Mouse (Mus musculus) MEL (cell line): ENCODE results near the gene Ppp1r3e. TPM values are rescaled to one million over a fixed set of nuclear protein-coding genes. Genes with fewer than 3 reads are reported as not detected.

Experiments used
- DNase-seq: peaks from one replicate; pipeline ENCODE4 v3.0.0; 2011; ENCODE audit warnings: low read depth, low spot score
- H3K27ac ChIP-seq: 2 replicates; pipeline ENCODE4 v1.5.1; 2012; ENCODE audit warnings: low read depth, mild to moderate bottlenecking, control low read depth, low read length, moderate library complexity; ENCODE audit not compliant: control insufficient read depth
- H3K27me3 ChIP-seq, 2 experiments: fragments of 150-350 bp in 1 of 2; sonication (generic) in 1 of 2; 2 replicates each; pipeline ENCODE4 v1.6.1; 2012; ENCODE audit warnings: low read length in 2 of 2, mild to moderate bottlenecking in 2 of 2, improper control_type of control experiment in 1 of 2, moderate library complexity in 1 of 2; ENCODE audit not compliant: insufficient read depth in 2 of 2, control insufficient read depth in 1 of 2
- H3K36me3 ChIP-seq, 2 experiments: 2 replicates each; pipeline ENCODE4 v1.6.1; 2012 to 2014; ENCODE audit warnings: low read length in 2 of 2, improper control_type of control experiment in 1 of 2, inconsistent platforms in 1 of 2, mild to moderate bottlenecking in 1 of 2; ENCODE audit not compliant: insufficient read depth in 2 of 2, control insufficient read depth in 1 of 2
- H3K4me1 ChIP-seq, 2 experiments: fragments of 150-350 bp in 1 of 2; sonication (generic) in 1 of 2; 2 replicates each; pipeline ENCODE4 v1.6.1; 2012; ENCODE audit warnings: low read length in 2 of 2, improper control_type of control experiment in 1 of 2, mild to moderate bottlenecking in 1 of 2; ENCODE audit not compliant: insufficient read depth in 2 of 2, control insufficient read depth in 1 of 2
- H3K4me3 ChIP-seq, 2 experiments: fragments of 150-350 bp in 1 of 2; sonication (generic) in 1 of 2; 2 replicates each; pipeline ENCODE4 v1.5.1; 2012; ENCODE audit warnings: low read depth in 2 of 2, low read length in 2 of 2, mild to moderate bottlenecking in 2 of 2, moderate library complexity in 2 of 2, control low read depth in 1 of 2, improper control_type of control experiment in 1 of 2; ENCODE audit not compliant: control insufficient read depth in 1 of 2, insufficient read depth in 1 of 2
- H3K79me2 ChIP-seq: 2 replicates; pipeline ENCODE4 v1.6.1; 2012; ENCODE audit warnings: mild to moderate bottlenecking, low read length, moderate library complexity; ENCODE audit not compliant: control insufficient read depth, poor library complexity, insufficient read depth
- H3K9ac ChIP-seq: 2 replicates; pipeline ENCODE4 v1.6.1; 2012; ENCODE audit warnings: low read depth, mild to moderate bottlenecking, control low read depth, low read length, moderate library complexity; ENCODE audit not compliant: control insufficient read depth, poor library complexity, severe bottlenecking
- H3K9me3 ChIP-seq: fragments of 150-350 bp; sonication (generic); replicated peaks from 2 replicates; pipeline ENCODE4 v1.6.1; 2012; ENCODE audit warnings: mild to moderate bottlenecking, low read length, improper control_type of control experiment, moderate library complexity; ENCODE audit not compliant: insufficient read depth
- BHLHE40 ChIP-seq: IDR thresholded peaks from 2 replicates; pipeline ENCODE4 v1.6.1; 2012; ENCODE audit warnings: low read depth, mild to moderate bottlenecking, inconsistent platforms, low read length, improper control_type of control experiment, borderline replicate concordance
- CHD1 ChIP-seq: IDR thresholded peaks from 2 replicates; pipeline ENCODE4 v1.6.1; 2012; ENCODE audit warnings: low read depth, mild to moderate bottlenecking, inconsistent platforms, low read length, improper control_type of control experiment
- E2F4 ChIP-seq: IDR thresholded peaks from 2 replicates; pipeline ENCODE4 v1.6.1; 2011; ENCODE audit warnings: low read depth, low read length, improper control_type of control experiment, borderline replicate concordance
- ELF1 ChIP-seq: IDR thresholded peaks from 2 replicates; pipeline ENCODE4 v1.6.1; 2014; ENCODE audit warnings: low read depth, mild to moderate bottlenecking, inconsistent platforms, low read length, improper control_type of control experiment, moderate library complexity
- EP300 ChIP-seq, 2 experiments: IDR thresholded peaks; 2 replicates each; pipeline ENCODE4 v1.6.1; 2011; ENCODE audit warnings: improper control_type of control experiment in 2 of 2, low read length in 2 of 2, low read depth in 1 of 2, mild to moderate bottlenecking in 1 of 2
- ETS1 ChIP-seq: IDR thresholded peaks from 2 replicates; pipeline ENCODE4 v1.6.1; 2012; ENCODE audit warnings: low read depth, mild to moderate bottlenecking, inconsistent platforms, low read length, improper control_type of control experiment, moderate library complexity
- GATA1 ChIP-seq: IDR thresholded peaks from 2 replicates; pipeline ENCODE4 v1.6.1; 2011; ENCODE audit warnings: low read depth, low read length, improper control_type of control experiment
- HCFC1 ChIP-seq: IDR thresholded peaks from 2 replicates; pipeline ENCODE4 v1.6.1; 2012; ENCODE audit warnings: low read depth, mild to moderate bottlenecking, inconsistent platforms, low read length, improper control_type of control experiment, moderate library complexity
- JUND ChIP-seq: IDR thresholded peaks from 2 replicates; pipeline ENCODE4 v1.6.1; 2011; ENCODE audit warnings: low read depth, mild to moderate bottlenecking, improper control_type of control experiment, low read length
- KAT2A ChIP-seq: conservative IDR thresholded peaks from 2 replicates; pipeline ENCODE4 v1.6.1; 2012; ENCODE audit warnings: low read depth, low read length, improper control_type of control experiment, inconsistent platforms
- MAFK ChIP-seq: IDR thresholded peaks from 2 replicates; pipeline ENCODE4 v1.6.1; 2011; ENCODE audit warnings: low read depth, mild to moderate bottlenecking, low read length, improper control_type of control experiment, borderline replicate concordance
- MAX ChIP-seq: IDR thresholded peaks from 2 replicates; pipeline ENCODE4 v1.6.1; 2011; ENCODE audit warnings: low read length, improper control_type of control experiment
- MXI1 ChIP-seq: IDR thresholded peaks from 2 replicates; pipeline ENCODE4 v1.6.1; 2011; ENCODE audit warnings: mild to moderate bottlenecking, low read depth, low read length, improper control_type of control experiment
- MYB ChIP-seq: IDR thresholded peaks from 2 replicates; pipeline ENCODE4 v1.6.1; 2011; ENCODE audit warnings: mild to moderate bottlenecking, low read depth, low read length, improper control_type of control experiment
- MYC ChIP-seq: IDR thresholded peaks from 2 replicates; pipeline ENCODE4 v1.6.1; 2011; ENCODE audit warnings: low read depth, mild to moderate bottlenecking, low read length, improper control_type of control experiment, moderate library complexity
- NELFE ChIP-seq: IDR thresholded peaks from 2 replicates; pipeline ENCODE4 v1.6.1; 2011; ENCODE audit warnings: low read depth, low read length, improper control_type of control experiment
- POLR2A ChIP-seq, 2 experiments: IDR thresholded peaks; 2 replicates each; pipeline ENCODE4 v1.6.1; 2011 to 2012; ENCODE audit warnings: low read length in 2 of 2, mild to moderate bottlenecking in 2 of 2, control low read depth in 1 of 2, improper control_type of control experiment in 1 of 2, low read depth in 1 of 2, moderate library complexity in 1 of 2; ENCODE audit not compliant: control insufficient read depth in 1 of 2, insufficient read depth in 1 of 2, poor library complexity in 1 of 2
- RCOR1 ChIP-seq: IDR thresholded peaks from 2 replicates; pipeline ENCODE4 v1.6.1; 2012; ENCODE audit warnings: low read depth, mild to moderate bottlenecking, inconsistent platforms, low read length, improper control_type of control experiment
- SIN3A ChIP-seq: IDR thresholded peaks from 2 replicates; pipeline ENCODE4 v1.6.1; 2012; ENCODE audit warnings: low read length, improper control_type of control experiment, inconsistent platforms
- TAL1 ChIP-seq: IDR thresholded peaks from 2 replicates; pipeline ENCODE4 v1.6.1; 2012; ENCODE audit warnings: mild to moderate bottlenecking, inconsistent platforms, low read length, moderate library complexity, mixed read lengths
- TBP ChIP-seq: IDR thresholded peaks from 2 replicates; pipeline ENCODE4 v1.8.0; 2011; ENCODE audit warnings: low read depth, low read length, improper control_type of control experiment
- USF1 ChIP-seq: IDR thresholded peaks from 2 replicates; pipeline ENCODE4 v1.6.1; 2014; ENCODE audit warnings: low read depth, mild to moderate bottlenecking, inconsistent platforms, low read length, improper control_type of control experiment, moderate library complexity
- ZC3H11A ChIP-seq: IDR thresholded peaks from 2 replicates; pipeline ENCODE4 v1.6.1; 2012; ENCODE audit warnings: low read depth, mild to moderate bottlenecking, inconsistent platforms, low read length, improper control_type of control experiment
- ZKSCAN1 ChIP-seq: IDR thresholded peaks from 2 replicates; pipeline ENCODE4 v1.6.1; 2012; ENCODE audit warnings: low read depth, mild to moderate bottlenecking, inconsistent platforms, low read length, improper control_type of control experiment, moderate library complexity
- ZMIZ1 ChIP-seq: IDR thresholded peaks from 2 replicates; pipeline ENCODE4 v1.6.1; 2012; ENCODE audit warnings: low read depth, mild to moderate bottlenecking, inconsistent platforms, low read length, improper control_type of control experiment, moderate library complexity
- ZNF384 ChIP-seq: IDR thresholded peaks from 2 replicates; pipeline ENCODE4 v1.6.1; 2012; ENCODE audit warnings: low read depth, mild to moderate bottlenecking, inconsistent platforms, low read length, improper control_type of control experiment
- polyA plus RNA-seq, 2 experiments: library from polyadenylated mRNA; stranded (reverse) in 1 of 2; unstranded in 1 of 2; fragments of >175 nt in 1 of 2; fragments of >200 nt in 1 of 2; gene quantifications; 2 replicates each; pipeline versions ENCODE4 v1.2.1 to v1.2.4; 2012; ENCODE audit warnings: low replicate concordance in 2 of 2, low read depth in 1 of 2; ENCODE audit not compliant: insufficient read length in 2 of 2, insufficient read depth in 1 of 2, missing spikeins in 1 of 2
- total RNA-seq: library from RNA; depleted of rRNA; stranded (reverse); fragments of 300-350 nt; gene quantifications from 2 replicates; pipeline ENCODE4 v1.2.3, GENCODE M21; 2012

Gene Ppp1r3e
- total and polyA plus RNA-seq, 3 experiments = 0.73 to 1.2 TPM; not detected in 1

GRCm38 (mm10) chr14:54864313-54865036 lies 12.9 kb downstream of the Ppp1r3e start:
- Histone ChIP-seq H3K4me1 (peaks cover 19 to 27% of the 10 kb centered on the region in 2 experiments), H3K79me2 (no peaks in the 10 kb centered on the region; the same call in 1 of the 2 replicates), H3K27me3 (no peaks in the 10 kb centered on the region), H3K27ac (peak overlapping the region; percentile 48), H3K9ac (peak overlapping the region; percentile 72), H3K36me3 (peaks cover 0 to 21% of the 10 kb centered on the region in 2 experiments; a peak in 2 of 4 replicates), H3K9me3 (no peaks in the 10 kb centered on the region), H3K4me3 (peak overlapping the region; percentile 77 to 96)
- no peak for DNase-seq
- TF ChIP-seq E2F4 (no peak), SIN3A (peak; percentile 35; the same call in 1 of the 2 replicates), MYB (no peak), ZC3H11A (no peak), TAL1 (no peak), NELFE (no peak), USF1 (no peak), KAT2A (no peak; the same call in 1 of the 2 replicates), MXI1 (0 out of 2 replicates have a peak, but pooled peaks have one; percentile 47), JUND (no peak), GATA1 (no peak), BHLHE40 (no peak), POLR2A (IDR thresholded peaks at IDR 0.05; ENCODE audit: control insufficient read depth in 1 of 2, insufficient read depth in 1 of 2, low read depth in 1 of 2, low read length in 2 of 2, poor library complexity in 1 of 2) (no peak), ZMIZ1 (no peak), CHD1 (no peak), ZNF384 (peak; percentile 67), RCOR1 (no peak), MYC (0 out of 2 replicates have a peak, but pooled peaks have one; percentile 23), EP300 (IDR thresholded peaks at IDR 0.05; ENCODE audit: low read depth in 1 of 2, low read length in 2 of 2) (no peak), MAX (no peak), ZKSCAN1 (no peak), ETS1 (no peak), TBP (peak; percentile 95), ELF1 (no peak), HCFC1 (no peak; the same call in 1 of the 2 replicates), MAFK (no peak)
